Mouse (Mus musculus) gastrocnemius, postnatal 14 days (tissue): ENCODE results near the gene Zfp574. TPM values are rescaled to one million over a fixed set of nuclear protein-coding genes. Genes with fewer than 3 reads are reported as not detected.

ENCODE experiments used
- DNase-seq: peaks from one replicate; pipeline ENCODE4 v3.0.0; 2021; ENCODE audit warnings: mixed read lengths
- intact Hi-C: fragments of 180-260 bp; cut with DNase I; formaldehyde crosslinking; loops from one replicate; pipeline ENCODE4 v1.15.1; 2025; ENCODE audit warnings: low total_unique reads
- total RNA-seq, 2 experiments: library from RNA; stranded (reverse); gene quantifications; 2 replicates each; pipeline ENCODE4 v1.2.3; 2021

Gene Zfp574
- total RNA-seq, 2 experiments from 2014 or later, result 5.5 to 6.3 TPM

DNA sequence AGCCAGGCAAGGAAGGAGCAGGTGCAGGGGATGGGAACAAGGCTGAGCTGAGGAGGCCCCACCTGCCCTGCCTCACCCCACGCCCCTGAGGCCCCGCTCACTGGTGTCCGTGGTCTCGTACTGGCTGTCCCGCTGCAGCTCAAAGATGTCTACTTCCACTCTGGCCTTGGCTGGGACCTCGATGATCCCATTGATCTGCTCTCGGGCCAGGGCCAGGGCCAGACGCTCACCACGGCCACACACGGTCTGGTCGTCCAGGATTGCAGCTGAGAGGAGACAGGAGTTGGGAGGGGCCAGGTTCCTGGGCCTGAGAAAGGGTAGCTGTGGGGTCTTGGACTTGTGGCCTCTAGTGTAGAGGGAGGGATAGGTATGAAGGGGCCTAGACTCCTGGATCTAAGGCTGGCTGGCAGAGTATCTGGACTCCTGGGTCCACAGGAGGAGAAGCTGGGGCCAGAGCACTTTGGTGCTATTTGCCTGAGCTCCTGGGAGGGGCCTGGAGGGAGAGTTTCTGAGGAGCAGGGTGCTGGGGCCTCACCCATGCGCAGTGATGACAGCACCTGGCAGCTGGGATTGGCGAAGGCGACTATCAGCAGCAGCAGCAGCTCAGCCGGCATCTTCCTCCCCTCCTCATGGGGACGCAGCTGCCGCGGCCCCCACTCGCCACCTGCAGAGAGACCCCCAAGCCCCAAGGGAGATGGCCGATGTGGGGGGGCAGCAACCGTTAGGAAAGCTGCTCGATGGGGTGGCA is 4.3 kb upstream of the Zfp574 start:
- intact Hi-C loops, result no loop called here
- DNase-seq, result no peak

DNA sequence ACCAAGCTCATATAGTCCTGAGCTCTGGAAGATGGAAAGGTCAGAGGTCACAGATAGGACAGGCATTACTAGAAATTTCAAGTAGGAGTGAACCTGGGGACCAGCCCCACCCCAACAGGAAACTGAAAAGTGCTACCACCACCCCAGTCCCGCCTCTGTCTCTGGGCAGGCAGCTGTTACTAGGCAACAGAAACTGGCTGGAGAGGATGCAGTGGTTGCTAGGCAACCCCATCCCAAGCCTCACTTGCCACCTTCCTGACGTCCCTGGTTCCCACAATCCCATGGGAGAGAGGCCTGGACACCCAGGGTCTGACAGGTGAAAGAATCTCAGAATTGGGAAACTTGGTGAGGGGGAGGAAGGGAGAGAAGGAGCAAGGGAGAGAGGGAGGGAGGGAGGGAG is 3.6 kb upstream of the Zfp574 start:
- intact Hi-C loops, result no loop called here
- no peak for DNase-seq

DNA sequence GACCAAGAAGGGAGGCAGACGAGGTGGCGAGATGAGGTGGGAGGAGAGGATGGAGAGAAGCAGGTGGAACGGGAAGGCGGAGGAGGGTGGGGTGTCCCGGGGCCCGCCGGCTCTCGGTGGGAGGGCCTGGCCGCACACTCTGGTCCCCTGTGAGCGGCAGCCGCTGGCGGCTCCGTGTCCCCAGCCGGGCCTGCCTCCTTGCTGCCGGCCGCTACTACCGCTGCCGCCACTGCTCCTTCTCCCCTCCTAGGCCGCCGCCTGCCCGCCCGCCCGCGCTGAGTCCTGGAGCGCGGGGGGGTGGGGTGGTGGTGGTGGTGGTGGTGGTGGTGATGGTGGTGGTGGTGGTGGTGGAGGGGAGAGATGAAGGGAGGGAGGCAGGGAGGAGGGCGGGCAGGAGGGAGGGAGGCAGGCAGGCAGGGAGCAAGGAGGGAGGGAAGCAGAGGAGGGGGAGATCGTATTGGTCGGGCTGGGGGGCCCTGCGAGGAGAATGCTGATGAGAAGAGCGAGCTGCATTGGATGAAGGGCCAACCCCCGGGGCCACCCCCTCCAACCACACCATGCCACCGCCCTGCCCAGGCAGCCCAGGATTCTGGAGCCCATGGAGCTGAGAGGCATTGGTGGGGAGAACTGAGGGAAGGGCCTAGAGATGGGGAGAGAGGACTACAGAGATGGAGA is 486 bp downstream of the Zfp574 start:
- intact Hi-C loops, result no loop called here
- DNase-seq, result peak; percentile 38

DNA sequence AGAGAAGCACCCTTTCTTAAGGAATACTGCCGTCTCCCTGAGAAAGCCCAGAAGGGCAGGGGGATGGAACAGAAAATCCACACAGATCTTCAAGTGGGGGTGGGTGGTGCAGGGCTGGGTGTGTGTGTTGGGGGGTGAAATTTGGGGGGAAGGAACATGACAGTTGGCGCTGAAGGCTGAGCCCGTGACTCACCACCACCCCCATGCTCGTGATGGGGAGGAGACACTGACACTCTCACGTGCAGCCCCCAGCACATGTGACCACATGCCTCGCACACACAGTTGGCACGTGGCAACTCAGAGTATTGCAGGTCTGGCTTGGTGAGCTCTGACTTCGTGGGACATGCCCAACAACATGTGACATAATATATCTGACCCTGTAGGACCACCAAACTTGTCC is 1.6 kb downstream of the Zfp574 start:
- intact Hi-C loops, result no loop called here
- DNase-seq, result no peak

DNA sequence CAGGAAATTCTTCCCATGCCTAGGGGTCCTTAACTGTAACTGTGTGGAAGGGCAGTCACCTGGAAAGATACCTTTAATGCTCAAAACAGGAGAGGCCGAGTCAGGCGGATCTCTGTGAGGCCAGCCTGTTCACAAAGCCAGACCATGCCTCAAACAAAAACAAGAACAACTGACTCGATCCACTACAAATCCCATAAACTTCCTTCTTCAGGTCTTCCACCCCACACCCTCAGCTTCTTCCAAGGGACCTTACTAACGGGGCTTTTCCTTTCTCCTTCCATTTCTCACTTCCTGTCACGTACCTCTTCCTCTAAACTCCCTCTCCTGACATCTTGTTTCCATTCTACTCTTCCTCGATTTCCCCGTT is 3.9 kb downstream of the Zfp574 start:
- intact Hi-C loops, result no loop called here

DNA sequence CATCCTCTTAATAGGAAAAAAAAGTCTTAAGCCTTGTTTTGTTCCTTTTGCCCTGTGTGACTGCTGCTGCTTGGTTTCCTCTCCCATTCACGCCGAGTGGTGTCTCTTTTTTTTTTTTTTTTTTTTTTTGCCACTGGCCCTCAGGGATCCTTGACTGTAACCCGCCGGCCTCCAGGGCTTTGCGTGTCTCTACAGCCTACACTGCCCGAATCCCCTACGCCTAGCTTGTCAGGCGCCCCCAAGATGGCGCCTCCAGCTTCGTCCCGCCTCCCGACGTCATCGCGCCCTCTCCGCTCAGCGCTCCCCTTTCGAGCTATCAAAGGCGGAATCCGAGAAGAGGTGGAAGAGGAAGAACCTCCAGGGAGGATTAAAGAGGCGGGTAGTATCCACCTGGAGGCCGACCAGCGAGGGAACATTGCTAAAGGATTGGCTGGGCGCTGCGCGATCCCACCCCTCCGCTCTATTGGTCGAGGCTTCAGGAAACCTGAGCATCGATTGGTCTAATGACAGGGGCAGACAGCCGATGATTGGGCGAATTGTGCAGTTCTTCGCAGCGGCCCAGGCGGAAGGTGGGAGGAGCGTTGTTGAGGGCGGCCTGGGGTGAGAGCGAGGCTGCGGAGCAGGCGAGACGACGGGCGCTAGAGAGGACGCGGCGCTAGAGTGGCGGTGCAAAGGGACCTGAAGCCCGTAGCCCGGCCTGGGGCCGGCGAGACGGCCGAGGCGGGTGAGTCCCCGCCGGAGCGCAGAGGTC is 4.5 kb downstream of the Zfp574 start:
- intact Hi-C loops, result no loop called here
- peak; percentile 97 for DNase-seq

More for the DNA sequence above, 3.9 kb downstream of the Zfp574 start:
- no peak for DNase-seq

DNA sequence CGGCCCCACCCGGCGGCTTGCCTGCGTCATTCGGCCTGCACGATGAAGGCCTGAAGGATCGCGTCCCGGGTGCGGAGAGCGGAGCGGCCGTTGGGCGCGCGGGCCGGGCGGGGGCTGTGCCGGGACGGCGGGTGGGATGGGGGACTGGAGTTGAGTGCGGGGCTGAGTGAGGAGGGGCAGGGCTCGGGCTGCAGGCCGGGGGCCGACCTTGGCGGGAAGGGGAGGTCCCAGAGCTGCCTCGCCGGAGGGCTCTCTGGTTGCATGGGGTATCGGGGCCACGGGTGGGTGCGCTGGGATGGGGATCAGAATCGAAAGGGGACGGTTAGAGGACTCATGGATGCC is 5.0 kb downstream of the Zfp574 start:
- intact Hi-C loops, result no loop called here

DNA sequence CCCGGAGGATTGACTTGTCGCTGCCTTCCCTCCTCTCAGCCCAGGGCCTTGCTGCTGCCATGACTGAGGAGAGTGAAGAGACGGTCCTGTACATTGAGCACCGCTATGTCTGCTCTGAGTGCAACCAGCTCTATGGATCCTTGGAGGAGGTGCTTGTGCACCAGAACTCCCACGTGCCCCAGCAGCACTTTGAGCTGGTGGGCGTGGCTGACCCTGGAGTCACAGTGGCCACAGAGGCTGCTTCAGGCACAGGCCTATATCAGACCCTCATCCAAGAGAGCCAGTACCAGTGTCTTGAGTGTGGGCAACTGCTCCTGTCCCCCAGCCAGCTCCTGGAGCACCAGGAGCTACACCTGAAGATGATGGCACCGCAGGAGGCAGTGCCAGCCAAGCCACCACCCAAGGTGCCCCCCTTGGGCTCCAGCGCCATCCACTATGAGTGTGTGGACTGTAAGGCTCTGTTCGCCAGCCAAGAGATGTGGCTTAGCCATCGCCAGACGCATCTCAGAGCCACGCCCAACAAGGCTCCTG is 7.2 kb downstream of the Zfp574 start:
- no peak for DNase-seq

More for the DNA sequence above, 5.0 kb downstream of the Zfp574 start:
- no peak for DNase-seq

DNA sequence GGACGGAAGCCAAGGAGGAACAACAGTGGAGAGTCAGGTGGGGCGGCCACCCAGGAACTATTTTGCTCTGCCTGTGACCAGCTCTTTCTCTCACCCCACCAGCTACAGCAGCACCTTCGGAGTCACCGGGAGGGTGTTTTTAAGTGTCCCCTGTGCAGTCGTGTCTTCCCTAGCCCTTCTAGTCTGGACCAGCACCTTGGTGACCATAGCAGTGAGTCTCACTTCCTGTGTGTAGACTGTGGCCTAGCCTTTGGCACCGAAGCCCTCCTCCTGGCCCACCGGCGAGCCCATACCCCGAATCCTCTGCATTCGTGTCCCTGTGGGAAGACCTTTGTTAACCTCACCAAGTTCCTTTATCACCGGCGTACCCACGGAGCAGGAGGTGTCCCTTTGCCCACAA is 8.1 kb downstream of the Zfp574 start:
- no peak for DNase-seq
- intact Hi-C loops, result no loop called here

More for the DNA sequence above, 7.2 kb downstream of the Zfp574 start:
- intact Hi-C loops, result no loop called here

DNA sequence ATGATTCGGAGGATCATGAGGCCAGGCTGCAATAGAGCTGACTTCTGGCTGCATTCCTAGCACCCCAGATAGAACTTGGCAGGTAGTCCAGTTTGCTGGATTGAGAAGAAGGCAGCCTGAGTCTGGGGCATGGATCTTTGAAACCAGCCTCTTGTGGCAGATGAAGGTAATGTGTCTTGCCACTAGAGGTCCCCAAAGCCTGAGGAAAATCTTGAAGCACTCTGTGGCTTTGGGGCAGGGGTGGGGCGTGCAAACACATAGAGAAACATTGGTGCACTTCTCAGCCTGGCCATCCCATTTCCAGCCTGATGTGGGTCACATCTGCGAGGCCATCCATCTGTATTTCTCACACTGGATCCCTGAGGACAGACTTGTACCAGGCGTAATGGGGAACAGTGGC is 10.1 kb downstream of the Zfp574 start:
- no peak for DNase-seq
- intact Hi-C loops, result no loop called here

DNA sequence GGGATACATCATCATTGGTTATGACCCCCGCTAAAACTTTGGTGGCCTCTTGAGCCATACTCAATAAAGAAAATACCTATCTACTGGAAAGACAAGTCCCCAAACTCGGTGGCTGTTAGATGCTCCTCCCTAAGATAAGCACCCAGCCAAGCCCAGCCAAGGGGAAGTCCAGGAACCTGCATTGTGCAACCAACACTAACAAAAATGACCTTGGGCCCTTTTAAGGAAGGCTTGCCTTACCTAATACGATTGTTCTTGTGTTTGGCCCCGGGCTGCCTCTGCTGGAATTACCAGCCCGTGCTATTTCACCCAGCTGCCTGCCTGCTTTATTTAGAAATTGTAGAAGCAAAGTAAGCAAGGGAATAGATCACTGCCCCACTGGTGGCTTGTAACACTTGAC is 12.3 kb downstream of the Zfp574 start:
- no peak for DNase-seq
- intact Hi-C loops, result no loop called here

DNA sequence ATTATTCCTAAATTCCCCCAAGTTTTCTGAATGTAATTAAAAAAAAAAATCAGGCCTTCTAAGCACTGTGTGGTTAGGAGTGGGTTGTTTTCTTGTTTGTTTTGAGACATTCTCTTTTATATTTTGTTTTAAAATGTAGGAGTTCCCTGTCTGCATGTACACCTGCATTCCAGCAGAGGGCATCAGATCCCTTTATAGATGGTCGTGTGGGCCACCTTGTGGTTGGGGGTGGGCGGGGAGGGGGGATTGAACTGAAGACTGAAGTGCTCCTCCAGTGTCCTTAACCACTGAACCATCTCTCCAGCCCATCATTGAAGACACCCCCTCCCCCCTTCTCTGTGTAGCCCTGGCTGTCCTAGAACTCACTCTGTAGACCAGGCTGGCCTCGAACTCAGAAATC is 14.3 kb downstream of the Zfp574 start:
- intact Hi-C loops, result no loop called here
- DNase-seq, result no peak

DNA sequence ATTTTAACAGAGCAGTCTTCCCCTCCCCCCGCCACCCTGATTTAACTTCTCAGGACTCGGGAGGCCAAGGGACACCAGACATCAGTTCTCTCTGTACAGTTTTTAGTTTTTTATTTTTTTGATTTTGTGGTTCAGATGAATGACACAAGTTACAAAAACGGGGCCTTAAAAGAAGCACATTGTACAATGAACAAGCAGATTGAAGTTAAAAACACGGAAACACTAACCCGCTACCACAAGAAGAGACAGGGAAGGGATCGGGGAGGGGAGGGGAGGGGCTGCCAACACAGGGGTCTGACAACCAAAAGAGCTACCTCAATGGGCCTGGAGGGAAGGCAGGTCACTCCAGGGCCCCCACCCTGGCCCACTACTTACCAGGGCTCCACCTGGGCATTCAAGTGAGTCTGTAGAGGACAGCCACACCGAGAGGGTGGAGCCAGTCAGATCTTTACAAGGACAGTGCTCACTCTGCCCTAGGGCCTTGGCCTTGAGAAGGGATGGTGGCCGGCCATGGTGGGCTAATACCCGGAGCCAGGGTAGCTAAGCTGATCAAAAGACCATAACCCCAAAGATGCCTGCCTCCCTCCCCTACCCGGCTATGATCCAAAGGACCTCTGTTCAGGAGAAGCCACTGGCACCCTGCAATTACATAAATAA is 15.0 kb downstream of the Zfp574 start:
- DNase-seq, result no peak
- intact Hi-C loops, result no loop called here

DNA sequence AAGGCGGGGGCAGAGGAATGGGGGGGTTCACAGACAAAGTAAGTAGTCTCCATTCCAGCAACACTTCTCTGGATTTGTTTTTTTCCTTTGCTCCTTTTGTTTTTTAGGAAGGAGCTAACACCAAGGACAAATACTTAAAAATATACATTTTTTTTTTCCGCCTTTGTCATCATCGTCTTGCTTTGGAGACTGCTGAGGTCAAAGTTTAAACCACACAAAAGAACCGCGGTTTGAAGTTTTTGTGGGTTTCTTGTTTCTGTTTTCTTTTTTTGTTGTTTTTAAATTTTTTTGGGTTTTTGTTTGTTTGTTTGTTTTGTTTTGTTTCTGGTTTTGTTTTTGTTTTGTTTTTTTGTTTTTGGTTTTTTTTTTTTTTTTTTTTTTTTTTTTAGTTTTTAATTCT is 15.6 kb downstream of the Zfp574 start:
- no peak for DNase-seq
- intact Hi-C loops, result no loop called here

DNA sequence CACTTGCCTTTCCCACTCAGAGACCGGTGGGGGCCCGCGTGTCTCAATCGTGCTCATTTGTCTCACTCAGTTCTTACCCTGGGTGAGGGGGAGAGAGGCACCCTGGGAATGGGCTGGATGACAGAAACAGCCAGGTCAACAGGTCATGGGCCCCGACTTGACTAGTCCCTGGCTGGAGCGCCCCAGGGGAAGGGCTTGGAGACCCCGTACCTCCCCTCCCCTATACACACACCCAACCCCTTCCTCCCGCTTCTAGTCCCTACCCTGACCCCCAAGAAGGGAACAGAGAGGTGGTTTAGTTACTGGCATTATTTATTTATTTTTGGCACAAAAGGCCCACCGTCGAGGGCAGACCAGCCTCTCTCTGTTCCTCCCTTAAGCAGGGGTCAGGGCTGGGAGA is 16.2 kb downstream of the Zfp574 start:
- intact Hi-C loops, result no loop called here
- DNase-seq, result no peak

DNA sequence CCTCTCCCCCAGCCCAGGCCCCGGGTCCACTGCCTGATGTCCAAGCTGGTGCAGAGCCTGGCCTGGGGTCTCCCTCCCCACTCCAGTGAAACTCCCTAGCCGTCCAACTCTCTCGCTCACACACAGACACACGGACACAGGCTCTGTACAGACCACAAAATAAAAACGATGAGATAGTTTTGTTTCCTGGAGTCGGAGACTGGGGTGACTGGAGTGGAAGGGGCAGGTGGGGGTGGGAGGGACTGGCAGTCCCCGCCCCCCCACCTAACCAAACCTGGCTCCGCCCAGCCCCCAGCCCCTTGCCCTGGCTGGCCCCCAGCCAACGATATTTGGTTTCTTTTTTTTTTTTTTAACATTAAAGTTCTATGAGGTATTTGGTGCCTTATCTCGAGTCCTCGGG is 16.6 kb downstream of the Zfp574 start:
- intact Hi-C loops, result no loop called here

DNA sequence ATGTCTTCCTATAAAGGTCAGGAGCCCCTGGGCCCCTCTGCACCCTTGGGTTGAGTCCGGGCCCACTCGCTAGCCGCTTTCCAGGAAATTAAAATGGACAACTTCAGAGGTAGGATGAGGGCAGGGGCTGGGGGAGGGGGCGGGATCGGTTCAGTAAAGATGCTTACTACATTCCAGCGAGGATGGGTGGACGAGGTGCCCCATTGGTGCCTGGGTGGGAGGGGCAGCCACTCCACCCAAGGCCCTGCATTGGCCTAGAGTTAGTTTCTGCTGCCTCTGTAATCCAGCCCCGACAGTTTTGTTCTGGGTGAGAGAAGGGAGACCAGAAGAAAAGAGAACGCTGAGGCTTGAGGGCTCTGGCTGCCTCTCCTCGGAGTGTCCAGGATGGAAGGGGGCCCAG is 17.5 kb downstream of the Zfp574 start:
- DNase-seq, result no peak
- intact Hi-C loops, result loop anchor here (10.0 kb wide), 1 partner anchor 55 kb away; no protein-coding TSS in a partner anchor

More for the DNA sequence above, 16.6 kb downstream of the Zfp574 start:
- DNase-seq, result no peak

DNA sequence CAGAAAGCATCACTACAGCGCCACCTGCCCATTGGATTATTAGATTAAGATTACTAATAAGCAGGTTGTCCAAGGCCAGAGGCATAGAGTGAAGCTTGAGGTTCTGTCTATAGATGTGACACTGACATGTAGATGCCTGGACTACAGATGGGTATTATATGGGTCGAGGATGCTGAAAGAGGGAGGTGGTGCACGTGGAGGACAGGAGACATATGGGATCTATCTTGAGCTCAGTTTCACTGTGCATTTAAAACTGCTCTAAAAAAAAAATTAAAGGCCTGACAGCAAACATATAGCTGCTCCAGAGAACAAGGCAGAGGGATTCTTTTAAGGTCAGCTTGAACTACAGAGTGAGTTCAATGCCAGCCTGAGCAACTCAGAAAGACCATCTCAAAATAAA is 25.8 kb downstream of the Zfp574 start:
- intact Hi-C loops, result loop anchor here (10.0 kb wide), 1 partner anchor 63 kb away; no protein-coding TSS in a partner anchor
- DNase-seq, result no peak

DNA sequence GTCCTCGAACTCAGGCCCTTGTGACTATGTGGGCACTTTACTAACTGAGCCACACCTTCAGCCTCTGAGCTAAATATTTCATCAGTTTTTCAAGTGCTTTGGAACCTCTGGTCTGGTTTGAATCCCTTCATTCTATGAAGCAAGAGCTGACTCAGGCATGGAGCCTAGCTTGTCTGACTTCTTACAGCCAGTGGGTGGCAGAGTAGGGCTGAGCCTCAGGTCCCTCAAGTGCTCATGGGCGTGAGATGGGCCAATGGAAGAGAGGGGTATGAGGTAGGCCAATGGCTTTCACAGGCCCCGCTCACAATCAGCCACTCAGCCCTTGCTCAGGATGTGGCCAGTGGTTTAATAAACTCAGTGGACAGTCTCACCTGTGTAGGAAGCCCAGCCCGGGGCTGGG is 27.2 kb downstream of the Zfp574 start:
- intact Hi-C loops, result loop anchor here (10.0 kb wide), 1 partner anchor 65 kb away; no protein-coding TSS in a partner anchor
- DNase-seq, result no peak
